Mouse (Mus musculus): Measurements from ENCODE around the gene 4931429L15Rik.
A peak's percentile ranks its signal among the peaks of the same experiment; 100 is the strongest.

- TF ChIP-seq CEBPB (IDR thresholded peaks at IDR 0.05; ENCODE audit: low read depth): no peak
- TF ChIP-seq CTCF (IDR thresholded peaks at IDR 0.05; ENCODE audit: control insufficient read depth, insufficient read depth, insufficient read length): peak; percentile 4
- no peak for TF ChIP-seq USF1 (IDR thresholded peaks at IDR 0.05; ENCODE audit: low read depth)
- no peak for TF ChIP-seq MYOG (IDR thresholded peaks at IDR 0.05; ENCODE audit: control insufficient read depth, extremely low read depth, insufficient read length)
Observed at GRCm38 (mm10) chr9:46282631-46283436, 37.0 kb downstream of the 4931429L15Rik start, which contains the start of gene Bud13.

Measured in C2C12 (cell line).